ENCODE assay signal across 18 mouse cellular contexts in the genomic region with DNA sequence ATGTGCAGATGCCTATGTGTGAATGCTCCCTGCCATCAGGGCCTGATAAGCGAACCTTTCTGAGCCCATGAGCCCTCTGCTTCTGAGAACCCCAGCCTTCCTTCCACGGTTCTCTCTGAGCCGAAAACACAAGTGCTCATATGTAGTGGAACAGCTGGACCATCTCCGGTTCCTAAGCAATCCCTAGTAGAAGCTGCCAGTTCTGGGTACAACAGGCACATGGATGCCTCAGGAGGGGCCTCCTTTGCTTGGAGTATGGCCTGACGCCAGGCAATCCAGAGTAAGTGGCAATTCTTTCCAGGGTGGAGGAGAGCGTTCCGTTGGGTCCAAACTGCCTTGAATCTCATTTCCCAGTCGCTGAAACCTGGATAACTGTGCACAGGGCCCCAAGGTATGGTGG.
DNase-seq lines count a peak whose midpoint lies in the region; ATAC-seq lines count a peak whose summit lies in the region.
"Had no signal": no experiment of that assay in that cellular context is flagged by ENCODE, and none has a peak within 500 bp of the region (broad histone marks: within the 10 kb centered on the region; RNA-seq: fewer than 3 reads in every experiment).

No protein-coding gene starts in this region.

- no peak overlapping the region for H3K4me3 ChIP-seq in forebrain, embryonic 15.5 days
- H3K4me3 ChIP-seq in forebrain, embryonic 11.5 days (ENCODE audit: low read depth, low read length) = no peak overlapping the region
- H3K4me3 ChIP-seq: heart, adult 2 months; midbrain, embryonic 12.5 days; neural tube, embryonic 13.5 days had no signal

- H3K36me3 ChIP-seq in forebrain, embryonic 15.5 days = no peaks in the 10 kb centered on the region
- H3K36me3 ChIP-seq in forebrain, embryonic 11.5 days (ENCODE audit: control insufficient read depth, insufficient read depth, low read length) = no peaks in the 10 kb centered on the region
- H3K36me3 ChIP-seq: G1E; midbrain, embryonic 12.5 days; neural tube, embryonic 13.5 days had no signal

- no peak overlapping the region for H3K4me2 ChIP-seq in forebrain, embryonic 15.5 days (replicated peaks)
- H3K4me2 ChIP-seq in forebrain, embryonic 11.5 days (ENCODE audit: low read depth, low read length, severe bottlenecking) = no peak overlapping the region
- H3K4me2 ChIP-seq: midbrain, embryonic 12.5 days; neural tube, embryonic 13.5 days had no signal

- H3K27ac ChIP-seq in forebrain, embryonic 15.5 days (replicated peaks) = 0 out of 2 replicates have a peak overlapping the region, but pooled peaks have one; percentile 12
- H3K27ac ChIP-seq in forebrain, embryonic 11.5 days (ENCODE audit: low read depth, low read length) = no peak overlapping the region
- H3K27ac ChIP-seq: heart, adult 2 months; midbrain, embryonic 12.5 days; stomach, postnatal 0 days had no signal

- no peaks in the 10 kb centered on the region for H3K27me3 ChIP-seq in forebrain, embryonic 15.5 days
- no peaks in the 10 kb centered on the region for H3K27me3 ChIP-seq in forebrain, embryonic 11.5 days (ENCODE audit: control insufficient read depth, insufficient read depth, low read length)
- H3K27me3 ChIP-seq: midbrain, embryonic 12.5 days; neural tube, embryonic 13.5 days had no signal

- no peaks in the 10 kb centered on the region for H3K9me3 ChIP-seq in forebrain, embryonic 15.5 days
- H3K9me3 ChIP-seq in forebrain, embryonic 11.5 days (ENCODE audit: control insufficient read depth, low read length) = no peaks in the 10 kb centered on the region
- H3K9me3 ChIP-seq: midbrain, embryonic 12.5 days; neural tube, embryonic 13.5 days had no signal

- ATAC-seq in forebrain, embryonic 15.5 days (replicated peaks) = 0 out of 2 replicates have a peak, but pooled peaks have one; percentile 37
- ATAC-seq in forebrain, embryonic 11.5 days (replicated peaks; ENCODE audit: low FRiP score) = no peak
- ATAC-seq in megakaryocyte, adult 5-6 weeks (ENCODE audit: poor library complexity, severe bottlenecking) = no peak
- ATAC-seq: intestine, embryonic 16.5 days; lung, postnatal 0 days had no signal

- peaks cover 10% of the 10 kb centered on the region for H3K4me1 ChIP-seq in forebrain, embryonic 15.5 days
- H3K4me1 ChIP-seq in forebrain, embryonic 11.5 days (replicated peaks; ENCODE audit: control insufficient read depth, insufficient read depth, low read length) = no peaks in the 10 kb centered on the region

- no peak for DNase-seq in forebrain, embryonic 11.5 days (ENCODE audit: low spot score)
- peak; percentile 42 to 56 for DNase-seq in frontal cortex, adult 2 months (ENCODE audit: extremely low spot score in 1 of 2, low spot score in 1 of 2)
- peak; percentile 69 to 75 for DNase-seq in layer of hippocampus, postnatal 14 days (ENCODE audit: low spot score in 2 of 2)
- peak; percentile 85 to 90 for DNase-seq in right cerebral cortex, postnatal 10 days (ENCODE audit: low spot score in 2 of 2)
- DNase-seq in ovary, adult 18-20 months (ENCODE audit: low spot score) = no peak
- DNase-seq in embryo, embryonic 10 days (ENCODE audit: low spot score) = no peak
- DNase-seq: cerebellum, adult 8-10 months; heart, adult 2 months; kidney, postnatal 36 days; liver had no signal

- H3K9ac ChIP-seq in forebrain, embryonic 15.5 days (replicated peaks) = no peak overlapping the region
- no peak overlapping the region for H3K9ac ChIP-seq in forebrain, embryonic 11.5 days (ENCODE audit: low read length)
- H3K9ac ChIP-seq: midbrain, embryonic 12.5 days; neural tube, embryonic 13.5 days had no signal

- 68% methylated on average over 8 of the region's 8 CpGs for WGBS in forebrain, embryonic 15.5 days
- 87% methylated on average over 8 of the region's 8 CpGs for WGBS in forebrain, embryonic 11.5 days

Comparison
In these comparisons a context has a peak if more than half of its experiments do, and no peak if none do; other contexts are left out.
1. DNase-seq: peak in frontal cortex, adult 2 months (2 of 2), layer of hippocampus, postnatal 14 days (2 of 2) and right cerebral cortex, postnatal 10 days (2 of 2); none in forebrain, embryonic 11.5 days (single experiment), ovary, adult 18-20 months (single experiment) and embryo, embryonic 10 days (single experiment).